In genomic region chr2:76672134-76672745, GRCm38 (mm10) we compare ENCODE assay signal across 7 mouse cellular contexts. TPM values are rescaled to one million over a fixed set of nuclear protein-coding genes. Genes with fewer than 3 reads are reported as not detected.
A peak's percentile ranks its signal among the peaks of the same experiment; 100 is the strongest.
DNase-seq lines count a peak whose midpoint lies in the region; ATAC-seq and TF ChIP-seq lines count a peak whose summit lies in the region.

No protein-coding gene starts in this region.

- no peak for TF ChIP-seq EP300 in lung, postnatal 0 days (IDR thresholded peaks at IDR 0.05)

- peak overlapping the region; percentile 55 for H3K4me3 ChIP-seq in lung, postnatal 0 days (ENCODE audit: low read depth, low read length)
- peak overlapping the region; percentile 56 for H3K4me3 ChIP-seq in embryonic facial prominence, embryonic 13.5 days
- peak overlapping the region; percentile 45 for H3K4me3 ChIP-seq in limb, embryonic 12.5 days (replicated peaks)
- H3K4me3 ChIP-seq in stomach, embryonic 15.5 days (replicated peaks) = peak overlapping the region; percentile 47

- peak overlapping the region; percentile 74 for H3K4me2 ChIP-seq in lung, postnatal 0 days (replicated peaks; ENCODE audit: low read depth, low read length)
- H3K4me2 ChIP-seq in embryonic facial prominence, embryonic 13.5 days = peak overlapping the region; percentile 69
- peak overlapping the region; percentile 64 for H3K4me2 ChIP-seq in limb, embryonic 12.5 days
- H3K4me2 ChIP-seq in stomach, embryonic 15.5 days = peak overlapping the region; percentile 56

- H3K9ac ChIP-seq in lung, postnatal 0 days (replicated peaks; ENCODE audit: low read depth) = peak overlapping the region; percentile 62
- H3K9ac ChIP-seq in embryonic facial prominence, embryonic 13.5 days = peak overlapping the region; percentile 76
- peak overlapping the region; percentile 58 for H3K9ac ChIP-seq in limb, embryonic 12.5 days (replicated peaks)
- H3K9ac ChIP-seq in stomach, embryonic 15.5 days = peak overlapping the region; percentile 17; the same call in 1 of the 2 replicates

- H3K4me1 ChIP-seq in lung, postnatal 0 days (ENCODE audit: insufficient read depth, low read depth, low read length) = peaks cover 13% of the 10 kb centered on the region
- peaks cover 24% of the 10 kb centered on the region for H3K4me1 ChIP-seq in embryonic facial prominence, embryonic 13.5 days
- H3K4me1 ChIP-seq in limb, embryonic 12.5 days (replicated peaks) = peaks cover 20% of the 10 kb centered on the region
- H3K4me1 ChIP-seq in stomach, embryonic 15.5 days = peaks cover 11% of the 10 kb centered on the region; the same call in 1 of the 2 replicates

- WGBS in lung, postnatal 0 days = 4% methylated on average over 9 of the region's 9 CpGs
- WGBS in embryonic facial prominence, embryonic 13.5 days = 20% methylated on average over 9 of the region's 9 CpGs
- 29% methylated on average over 9 of the region's 9 CpGs for WGBS in limb, embryonic 12.5 days
- 9% methylated on average over 9 of the region's 9 CpGs for WGBS in stomach, embryonic 15.5 days

- H3K27me3 ChIP-seq in lung, postnatal 0 days (replicated peaks; ENCODE audit: insufficient read depth, low read length) = no peaks in the 10 kb centered on the region
- no peaks in the 10 kb centered on the region for H3K27me3 ChIP-seq in embryonic facial prominence, embryonic 13.5 days
- no peaks in the 10 kb centered on the region for H3K27me3 ChIP-seq in limb, embryonic 12.5 days
- H3K27me3 ChIP-seq in stomach, embryonic 15.5 days (replicated peaks) = no peaks in the 10 kb centered on the region

- H3K36me3 ChIP-seq in lung, postnatal 0 days (ENCODE audit: insufficient read depth, low read length) = no peaks in the 10 kb centered on the region
- H3K36me3 ChIP-seq in embryonic facial prominence, embryonic 13.5 days = peaks cover 6% of the 10 kb centered on the region; the same call in 1 of the 2 replicates
- H3K36me3 ChIP-seq in limb, embryonic 12.5 days = peaks cover 10% of the 10 kb centered on the region
- no peaks in the 10 kb centered on the region for H3K36me3 ChIP-seq in stomach, embryonic 15.5 days

- no peak for ATAC-seq in lung, postnatal 0 days
- no peak for ATAC-seq in embryonic facial prominence, embryonic 13.5 days (ENCODE audit: insufficient number of reproducible peaks, insufficient read depth, low FRiP score, low TSS enrichment, low read depth)
- no peak for ATAC-seq in limb, embryonic 12.5 days (ENCODE audit: insufficient number of reproducible peaks, insufficient read depth, low FRiP score, low TSS enrichment, low read depth)
- no peak for ATAC-seq in stomach, embryonic 15.5 days (ENCODE audit: insufficient read depth, low FRiP score, low read depth)

- peak overlapping the region; percentile 91 for H3K27ac ChIP-seq in lung, postnatal 0 days (ENCODE audit: low read length)
- H3K27ac ChIP-seq in embryonic facial prominence, embryonic 13.5 days = peak overlapping the region; percentile 83
- peak overlapping the region; percentile 81 for H3K27ac ChIP-seq in limb, embryonic 12.5 days
- H3K27ac ChIP-seq in stomach, embryonic 15.5 days = peak overlapping the region; percentile 77

- H3K9me3 ChIP-seq in lung, postnatal 0 days (ENCODE audit: low read length) = no peaks in the 10 kb centered on the region
- H3K9me3 ChIP-seq in embryonic facial prominence, embryonic 13.5 days = no peaks in the 10 kb centered on the region
- H3K9me3 ChIP-seq in limb, embryonic 12.5 days = no peaks in the 10 kb centered on the region
- H3K9me3 ChIP-seq in stomach, embryonic 15.5 days = no peaks in the 10 kb centered on the region

- TF ChIP-seq CTCF in lung, postnatal 0 days (IDR thresholded peaks at IDR 0.05) = no peak

- DNase-seq in lung, postnatal 0 days (ENCODE audit: low spot score) = peak; percentile 48
- no peak for DNase-seq in lung, postnatal 14 days
- no peak for DNase-seq in frontal cortex, postnatal 14 days (ENCODE audit: low spot score in 2 of 2)
- DNase-seq in gastrocnemius, postnatal 10 days = no peak

RNA-seq across cellular contexts. Expression of gene Fkbp7, which starts 0.7 kb away (rescaled TPM):
- 68.3 and 71.9 TPM in 2 replicates for polyA plus RNA-seq in lung, postnatal 0 days (2015; fragmentation: Nextera tagmentation; extraction: Ambion mirVana)
- 95.8 and 104 TPM in 2 replicates for polyA plus RNA-seq in embryonic facial prominence, embryonic 13.5 days (2015; fragmentation: Nextera tagmentation; extraction: Ambion mirVana)
- 59.5 and 66.4 TPM in 2 replicates for polyA plus RNA-seq in limb, embryonic 12.5 days (2016; fragmentation: Nextera tagmentation; extraction: Ambion mirVana)
- polyA plus RNA-seq in stomach, embryonic 15.5 days (2015; fragmentation: Nextera tagmentation; extraction: Ambion mirVana) = 68.8 and 74.0 TPM in 2 replicates
- 10 to 100 TPM; 26.9 to 40.5 TPM for total RNA-seq in gastrocnemius, postnatal 10 days (2021)

RNA-seq across cellular contexts. Expression of gene Plekha3, which starts 2.8 kb away (rescaled TPM):
- 13.6 and 14.6 TPM in 2 replicates for polyA plus RNA-seq in lung, postnatal 0 days (2015; fragmentation: Nextera tagmentation; extraction: Ambion mirVana)
- polyA plus RNA-seq in embryonic facial prominence, embryonic 13.5 days (2015; fragmentation: Nextera tagmentation; extraction: Ambion mirVana) = 6.8 and 10.3 TPM in 2 replicates
- 14.3 and 14.7 TPM in 2 replicates for polyA plus RNA-seq in limb, embryonic 12.5 days (2016; fragmentation: Nextera tagmentation; extraction: Ambion mirVana)
- 10.3 and 11.3 TPM in 2 replicates for polyA plus RNA-seq in stomach, embryonic 15.5 days (2015; fragmentation: Nextera tagmentation; extraction: Ambion mirVana)
- 1 to 10 TPM; 7.2 to 8.4 TPM for total RNA-seq in gastrocnemius, postnatal 10 days (2021)

RNA-seq across cellular contexts. Expression of gene Pjvk, which starts 24.0 kb away (rescaled TPM):
- polyA plus RNA-seq in lung, postnatal 0 days (2015; fragmentation: Nextera tagmentation; extraction: Ambion mirVana) = 0.26 and 0.29 TPM in 2 replicates
- polyA plus RNA-seq in embryonic facial prominence, embryonic 13.5 days (2015; fragmentation: Nextera tagmentation; extraction: Ambion mirVana) = 0.45 TPM in 1 of 2 replicates, not detected in the other
- polyA plus RNA-seq in limb, embryonic 12.5 days (2016; fragmentation: Nextera tagmentation; extraction: Ambion mirVana) = 0.61 and 0.90 TPM in 2 replicates
- polyA plus RNA-seq in stomach, embryonic 15.5 days (2015; fragmentation: Nextera tagmentation; extraction: Ambion mirVana) = 0.21 and 0.32 TPM in 2 replicates
- not detected for total RNA-seq in gastrocnemius, postnatal 10 days (2021)

RNA-seq across cellular contexts. Expression of gene Prkra, which starts 24.4 kb away (rescaled TPM):
- polyA plus RNA-seq in lung, postnatal 0 days (2015; fragmentation: Nextera tagmentation; extraction: Ambion mirVana) = 34.1 and 35.7 TPM in 2 replicates
- 76.8 and 78.1 TPM in 2 replicates for polyA plus RNA-seq in embryonic facial prominence, embryonic 13.5 days (2015; fragmentation: Nextera tagmentation; extraction: Ambion mirVana)
- polyA plus RNA-seq in limb, embryonic 12.5 days (2016; fragmentation: Nextera tagmentation; extraction: Ambion mirVana) = 82.8 and 86.5 TPM in 2 replicates
- 47.8 and 49.1 TPM in 2 replicates for polyA plus RNA-seq in stomach, embryonic 15.5 days (2015; fragmentation: Nextera tagmentation; extraction: Ambion mirVana)
- total RNA-seq in gastrocnemius, postnatal 10 days (2021) = 10 to 100 TPM; 10.3 to 13.4 TPM

Comparison
In these comparisons a context has a peak if more than half of its experiments do, and no peak if none do; other contexts are left out.
1. H3K9ac ChIP-seq: peak in every context shown above with its lines; median percentile 76 in embryonic facial prominence, embryonic 13.5 days; 62 in lung, postnatal 0 days; 58 in limb, embryonic 12.5 days; 17 in stomach, embryonic 15.5 days.